Mouse (Mus musculus): ENCODE results near the gene Pde8a. TPM values are rescaled to one million over a fixed set of nuclear protein-coding genes. Genes with fewer than 3 reads are reported as not detected.

Pde8a gene
- polyA plus RNA-seq, 1 experiment from 2014 or later = 4.1 TPM

GRCm38 (mm10) chr7:81230091-81230792 is 16.8 kb downstream of the Pde8a start:
- no peaks in the 10 kb centered on the region for H3K9me3 ChIP-seq (replicated peaks; ENCODE audit: control insufficient read depth, low read length)
- 89% methylated on average over 7 of the region's 7 CpGs for WGBS
- H3K4me3 ChIP-seq (ENCODE audit: low read depth, low read length) = no peak overlapping the region
- H3K27me3 ChIP-seq (ENCODE audit: control insufficient read depth, insufficient read depth, low read length) = no peaks in the 10 kb centered on the region
- no peak for DNase-seq (ENCODE audit: low spot score)
- no peaks in the 10 kb centered on the region for H3K4me1 ChIP-seq (ENCODE audit: control insufficient read depth, insufficient read depth, low read length)
- no peak overlapping the region for H3K9ac ChIP-seq (replicated peaks; ENCODE audit: low read length)
- H3K36me3 ChIP-seq (replicated peaks; ENCODE audit: control insufficient read depth, insufficient read depth, low read depth, low read length) = no peaks in the 10 kb centered on the region
- ATAC-seq (replicated peaks; ENCODE audit: insufficient number of reproducible peaks, low FRiP score, low TSS enrichment, low read depth) = no peak
- no peak overlapping the region for H3K4me2 ChIP-seq (ENCODE audit: low read depth, low read length)
- H3K27ac ChIP-seq (replicated peaks; ENCODE audit: low read depth, low read length) = no peak overlapping the region

GRCm38 (mm10) chr7:81232674-81233073 is 19.3 kb downstream of the Pde8a start:
- ATAC-seq (replicated peaks; ENCODE audit: insufficient number of reproducible peaks, low FRiP score, low TSS enrichment, low read depth) = no peak

GRCm38 (mm10) chr7:81235117-81235516 is 21.7 kb downstream of the Pde8a start:
- H3K9ac ChIP-seq (replicated peaks; ENCODE audit: low read length) = no peak overlapping the region
- DNase-seq (ENCODE audit: low spot score) (no peak), ATAC-seq (replicated peaks; ENCODE audit: insufficient number of reproducible peaks, low FRiP score, low TSS enrichment, low read depth) (no peak)
- no peaks in the 10 kb centered on the region for H3K9me3 ChIP-seq (replicated peaks; ENCODE audit: control insufficient read depth, low read length)
- 92% methylated on average over 2 of the region's 2 CpGs for WGBS
- H3K36me3 ChIP-seq (replicated peaks; ENCODE audit: control insufficient read depth, insufficient read depth, low read depth, low read length) = no peaks in the 10 kb centered on the region
- H3K4me3 ChIP-seq (ENCODE audit: low read depth, low read length) = no peak overlapping the region
- H3K4me2 ChIP-seq (ENCODE audit: low read depth, low read length) = no peak overlapping the region
- no peak overlapping the region for H3K27ac ChIP-seq (replicated peaks; ENCODE audit: low read depth, low read length)
- no peaks in the 10 kb centered on the region for H3K4me1 ChIP-seq (ENCODE audit: control insufficient read depth, insufficient read depth, low read length)
- H3K27me3 ChIP-seq (ENCODE audit: control insufficient read depth, insufficient read depth, low read length) = no peaks in the 10 kb centered on the region

More at GRCm38 (mm10) chr7:81232674-81233073, 19.3 kb downstream of the Pde8a start:
- H3K9ac ChIP-seq (replicated peaks; ENCODE audit: low read length) = no peak overlapping the region
- H3K4me3 ChIP-seq (ENCODE audit: low read depth, low read length) = no peak overlapping the region
- H3K27me3 ChIP-seq (ENCODE audit: control insufficient read depth, insufficient read depth, low read length) = no peaks in the 10 kb centered on the region
- H3K27ac ChIP-seq (replicated peaks; ENCODE audit: low read depth, low read length) = no peak overlapping the region
- no peak overlapping the region for H3K4me2 ChIP-seq (ENCODE audit: low read depth, low read length)
- H3K36me3 ChIP-seq (replicated peaks; ENCODE audit: control insufficient read depth, insufficient read depth, low read depth, low read length) = no peaks in the 10 kb centered on the region
- WGBS = 73% methylated on average over 2 of the region's 2 CpGs
- no peaks in the 10 kb centered on the region for H3K9me3 ChIP-seq (replicated peaks; ENCODE audit: control insufficient read depth, low read length)
- DNase-seq (ENCODE audit: low spot score) = no peak
- no peaks in the 10 kb centered on the region for H3K4me1 ChIP-seq (ENCODE audit: control insufficient read depth, insufficient read depth, low read length)

- no peak overlapping the region for H3K4me2 ChIP-seq (ENCODE audit: low read depth, low read length)
- no peaks in the 10 kb centered on the region for H3K27me3 ChIP-seq (ENCODE audit: control insufficient read depth, insufficient read depth, low read length)
- no peak overlapping the region for H3K9ac ChIP-seq (replicated peaks; ENCODE audit: low read length)
- no peak overlapping the region for H3K4me3 ChIP-seq (ENCODE audit: low read depth, low read length)
- no peaks in the 10 kb centered on the region for H3K4me1 ChIP-seq (ENCODE audit: control insufficient read depth, insufficient read depth, low read length)
- no peaks in the 10 kb centered on the region for H3K36me3 ChIP-seq (replicated peaks; ENCODE audit: control insufficient read depth, insufficient read depth, low read depth, low read length)
- ATAC-seq (replicated peaks; ENCODE audit: insufficient number of reproducible peaks, low FRiP score, low TSS enrichment, low read depth) (no peak), DNase-seq (ENCODE audit: low spot score) (no peak)
- H3K27ac ChIP-seq (replicated peaks; ENCODE audit: low read depth, low read length) = no peak overlapping the region
- H3K9me3 ChIP-seq (replicated peaks; ENCODE audit: control insufficient read depth, low read length) = no peaks in the 10 kb centered on the region
- 65% methylated on average over 4 of the region's 4 CpGs for whole genome bisulfite sequencing
Measured at GRCm38 (mm10) chr7:81235600-81236223, 22.3 kb downstream of the Pde8a start.

- no peak overlapping the region for H3K4me3 ChIP-seq (ENCODE audit: low read depth, low read length)
- H3K4me1 ChIP-seq (ENCODE audit: control insufficient read depth, insufficient read depth, low read length) = no peaks in the 10 kb centered on the region
- no peaks in the 10 kb centered on the region for H3K9me3 ChIP-seq (replicated peaks; ENCODE audit: control insufficient read depth, low read length)
- ATAC-seq (replicated peaks; ENCODE audit: insufficient number of reproducible peaks, low FRiP score, low TSS enrichment, low read depth) (no peak), DNase-seq (ENCODE audit: low spot score) (no peak)
- no peaks in the 10 kb centered on the region for H3K36me3 ChIP-seq (replicated peaks; ENCODE audit: control insufficient read depth, insufficient read depth, low read depth, low read length)
- no peak overlapping the region for H3K9ac ChIP-seq (replicated peaks; ENCODE audit: low read length)
- 64% methylated on average over 5 of the region's 5 CpGs for WGBS
- no peak overlapping the region for H3K4me2 ChIP-seq (ENCODE audit: low read depth, low read length)
- no peaks in the 10 kb centered on the region for H3K27me3 ChIP-seq (ENCODE audit: control insufficient read depth, insufficient read depth, low read length)
- H3K27ac ChIP-seq (replicated peaks; ENCODE audit: low read depth, low read length) = no peak overlapping the region
Measured at GRCm38 (mm10) chr7:81243361-81243760, 30.0 kb downstream of the Pde8a start.

GRCm38 (mm10) chr7:81249854-81250279 is 36.5 kb downstream of the Pde8a start:
- no peak overlapping the region for H3K27ac ChIP-seq (replicated peaks; ENCODE audit: low read depth, low read length)
- DNase-seq (ENCODE audit: low spot score) = no peak
- no peak overlapping the region for H3K4me2 ChIP-seq (ENCODE audit: low read depth, low read length)
- no peak for ATAC-seq (replicated peaks; ENCODE audit: insufficient number of reproducible peaks, low FRiP score, low TSS enrichment, low read depth)
- H3K4me3 ChIP-seq (ENCODE audit: low read depth, low read length) = no peak overlapping the region
- no peaks in the 10 kb centered on the region for H3K27me3 ChIP-seq (ENCODE audit: control insufficient read depth, insufficient read depth, low read length)
- H3K9me3 ChIP-seq (replicated peaks; ENCODE audit: control insufficient read depth, low read length) = no peaks in the 10 kb centered on the region
- no peak overlapping the region for H3K9ac ChIP-seq (replicated peaks; ENCODE audit: low read length)
- WGBS = 93% methylated on average over 3 of the region's 3 CpGs
- no peaks in the 10 kb centered on the region for H3K36me3 ChIP-seq (replicated peaks; ENCODE audit: control insufficient read depth, insufficient read depth, low read depth, low read length)
- no peaks in the 10 kb centered on the region for H3K4me1 ChIP-seq (ENCODE audit: control insufficient read depth, insufficient read depth, low read length)

GRCm38 (mm10) chr7:81250601-81251000 is 37.2 kb downstream of the Pde8a start:
- H3K9me3 ChIP-seq (replicated peaks; ENCODE audit: control insufficient read depth, low read length) = no peaks in the 10 kb centered on the region
- H3K27ac ChIP-seq (replicated peaks; ENCODE audit: low read depth, low read length) = no peak overlapping the region
- H3K4me1 ChIP-seq (ENCODE audit: control insufficient read depth, insufficient read depth, low read length) = no peaks in the 10 kb centered on the region
- H3K36me3 ChIP-seq (replicated peaks; ENCODE audit: control insufficient read depth, insufficient read depth, low read depth, low read length) = no peaks in the 10 kb centered on the region
- no peak for DNase-seq (ENCODE audit: low spot score)
- H3K4me3 ChIP-seq (ENCODE audit: low read depth, low read length) = no peak overlapping the region
- no peak for ATAC-seq (replicated peaks; ENCODE audit: insufficient number of reproducible peaks, low FRiP score, low TSS enrichment, low read depth)
- H3K27me3 ChIP-seq (ENCODE audit: control insufficient read depth, insufficient read depth, low read length) = no peaks in the 10 kb centered on the region
- WGBS = 86% methylated on average over 6 of the region's 6 CpGs
- no peak overlapping the region for H3K4me2 ChIP-seq (ENCODE audit: low read depth, low read length)
- H3K9ac ChIP-seq (replicated peaks; ENCODE audit: low read length) = no peak overlapping the region

GRCm38 (mm10) chr7:81251521-81251920 is 38.1 kb downstream of the Pde8a start:
- H3K27me3 ChIP-seq (ENCODE audit: control insufficient read depth, insufficient read depth, low read length) = no peaks in the 10 kb centered on the region
- no peak for DNase-seq (ENCODE audit: low spot score)

More at GRCm38 (mm10) chr7:81251521-81251920, 38.1 kb downstream of the Pde8a start:
- Histone ChIP-seq H3K36me3 (replicated peaks; ENCODE audit: control insufficient read depth, insufficient read depth, low read depth, low read length) (no peaks in the 10 kb centered on the region), H3K9ac (replicated peaks; ENCODE audit: low read length) (no peak overlapping the region), H3K27ac (replicated peaks; ENCODE audit: low read depth, low read length) (no peak overlapping the region), H3K4me3 (ENCODE audit: low read depth, low read length) (no peak overlapping the region), H3K4me2 (ENCODE audit: low read depth, low read length) (no peak overlapping the region), H3K9me3 (replicated peaks; ENCODE audit: control insufficient read depth, low read length) (no peaks in the 10 kb centered on the region), H3K4me1 (ENCODE audit: control insufficient read depth, insufficient read depth, low read length) (no peaks in the 10 kb centered on the region)
- 83% methylated on average over 2 of the region's 2 CpGs for WGBS
- no peak for ATAC-seq (replicated peaks; ENCODE audit: insufficient number of reproducible peaks, low FRiP score, low TSS enrichment, low read depth)

Measured in embryonic facial prominence, embryonic 11.5 days (tissue).